Mouse (Mus musculus): ENCODE measurements around the gene Cdkn2d. TPM values are rescaled to one million over a fixed set of nuclear protein-coding genes. Genes with fewer than 3 reads are reported as not detected.
"Not testable (repeated sequence)": the region's sequence is repeated elsewhere in the genome, so short reads cannot be mapped to it uniquely, and the experiment has no call there.

Cdkn2d gene
- polyA plus RNA-seq, 1 experiment = 36.6 TPM

- Histone ChIP-seq H3K36me3 (ENCODE audit: control insufficient read depth) (no peaks in the 10 kb centered on the region), H3K4me1 (ENCODE audit: control insufficient read depth) (peaks cover 46% of the 10 kb centered on the region), H3K4me3 (replicated peaks) (no peak overlapping the region), H3K9me3 (ENCODE audit: control insufficient read depth, low read length) (no peaks in the 10 kb centered on the region), H3K27me3 (ENCODE audit: control insufficient read depth) (peaks cover 24% of the 10 kb centered on the region)
- TF ChIP-seq TAL1 (IDR thresholded peaks at IDR 0.05; ENCODE audit: low read length) = no peak
- TF ChIP-seq GATA1 (IDR thresholded peaks at IDR 0.05; ENCODE audit: low read length) = no peak
Observed at GRCm38 (mm10) chr9:21311695-21312094, 20.5 kb upstream of the Cdkn2d start.

- H3K9me3 ChIP-seq (ENCODE audit: control insufficient read depth, low read length) = no peaks in the 10 kb centered on the region
- H3K4me1 ChIP-seq (ENCODE audit: control insufficient read depth) = peaks cover 28% of the 10 kb centered on the region
- H3K27me3 ChIP-seq (ENCODE audit: control insufficient read depth) = peaks cover 24% of the 10 kb centered on the region
- peak overlapping the region; percentile 37 for H3K4me3 ChIP-seq (replicated peaks)
- no peaks in the 10 kb centered on the region for H3K36me3 ChIP-seq (ENCODE audit: control insufficient read depth)
- TF ChIP-seq GATA1 (IDR thresholded peaks at IDR 0.05; ENCODE audit: low read length) = no peak
Observed at GRCm38 (mm10) chr9:21309150-21309741, 18.0 kb upstream of the Cdkn2d start.

- Histone ChIP-seq H3K4me1 (ENCODE audit: control insufficient read depth) (peaks cover 12% of the 10 kb centered on the region), H3K9me3 (ENCODE audit: control insufficient read depth, low read length) (no peaks in the 10 kb centered on the region), H3K36me3 (ENCODE audit: control insufficient read depth) (no peaks in the 10 kb centered on the region), H3K4me3 (replicated peaks) (no peak overlapping the region), H3K27me3 (ENCODE audit: control insufficient read depth) (peaks cover 5% of the 10 kb centered on the region)
- TF ChIP-seq GATA1 (IDR thresholded peaks at IDR 0.05; ENCODE audit: low read length) (no peak), TAL1 (IDR thresholded peaks at IDR 0.05; ENCODE audit: low read length) (no peak)
Observed at GRCm38 (mm10) chr9:21305065-21305464, 13.9 kb upstream of the Cdkn2d start.

GRCm38 (mm10) chr9:21299014-21299413 lies 7.8 kb upstream of the Cdkn2d start:
- Histone ChIP-seq H3K9me3 (ENCODE audit: control insufficient read depth, low read length) (peaks cover 8% of the 10 kb centered on the region; the same call in 1 of the 2 replicates), H3K27me3 (ENCODE audit: control insufficient read depth) (peaks cover 3% of the 10 kb centered on the region; the same call in 1 of the 2 replicates), H3K4me1 (ENCODE audit: control insufficient read depth) (peaks cover 6% of the 10 kb centered on the region), H3K36me3 (ENCODE audit: control insufficient read depth) (no peaks in the 10 kb centered on the region), H3K4me3 (replicated peaks) (no peak overlapping the region)
- TF ChIP-seq TAL1 (IDR thresholded peaks at IDR 0.05; ENCODE audit: low read length) (no peak), GATA1 (IDR thresholded peaks at IDR 0.05; ENCODE audit: low read length) (no peak)

GRCm38 (mm10) chr9:21292271-21292670 lies 1.1 kb upstream of the Cdkn2d start:
- TF ChIP-seq TAL1 (IDR thresholded peaks at IDR 0.05; ENCODE audit: low read length) (no peak), GATA1 (IDR thresholded peaks at IDR 0.05; ENCODE audit: low read length) (no peak)
- peak overlapping the region; percentile 79 for H3K4me3 ChIP-seq (replicated peaks)

GRCm38 (mm10) chr9:21291868-21292267 lies 661 bp upstream of the Cdkn2d start:
- H3K9me3 ChIP-seq (ENCODE audit: control insufficient read depth, low read length); H3K27me3 ChIP-seq (ENCODE audit: control insufficient read depth): not testable (repeated sequence)
- peaks cover 34% of the 10 kb centered on the region for H3K4me1 ChIP-seq (ENCODE audit: control insufficient read depth)
- peak overlapping the region; percentile 79 for H3K4me3 ChIP-seq (replicated peaks)
- H3K36me3 ChIP-seq (ENCODE audit: control insufficient read depth) = peaks cover 33% of the 10 kb centered on the region

More at GRCm38 (mm10) chr9:21292271-21292670, 1.1 kb upstream of the Cdkn2d start:
- H3K4me1 ChIP-seq (ENCODE audit: control insufficient read depth) = peaks cover 30% of the 10 kb centered on the region
- H3K27me3 ChIP-seq (ENCODE audit: control insufficient read depth) = peaks cover 3% of the 10 kb centered on the region; the same call in 1 of the 2 replicates
- no peaks in the 10 kb centered on the region for H3K9me3 ChIP-seq (ENCODE audit: control insufficient read depth, low read length)
- H3K36me3 ChIP-seq (ENCODE audit: control insufficient read depth) = peaks cover 29% of the 10 kb centered on the region

- peak overlapping the region; percentile 79 for H3K4me3 ChIP-seq (replicated peaks)
- TF ChIP-seq GATA1 (IDR thresholded peaks at IDR 0.05; ENCODE audit: low read length) = no peak
- no peak for TF ChIP-seq TAL1 (IDR thresholded peaks at IDR 0.05; ENCODE audit: low read length)
- H3K36me3 ChIP-seq (ENCODE audit: control insufficient read depth) = peaks cover 45% of the 10 kb centered on the region
- H3K9me3 ChIP-seq (ENCODE audit: control insufficient read depth, low read length) = no peaks in the 10 kb centered on the region
- H3K27me3 ChIP-seq (ENCODE audit: control insufficient read depth) = no peaks in the 10 kb centered on the region
- H3K4me1 ChIP-seq (ENCODE audit: control insufficient read depth) = peaks cover 45% of the 10 kb centered on the region
Observed at GRCm38 (mm10) chr9:21290589-21290988, 618 bp downstream of the Cdkn2d start.

GRCm38 (mm10) chr9:21289337-21289671 lies 1.9 kb downstream of the Cdkn2d start:
- no peak for TF ChIP-seq GATA1 (IDR thresholded peaks at IDR 0.05; ENCODE audit: low read length)
- TF ChIP-seq TAL1 (IDR thresholded peaks at IDR 0.05; ENCODE audit: low read length) = no peak
- Histone ChIP-seq H3K27me3 (ENCODE audit: control insufficient read depth) (no peaks in the 10 kb centered on the region), H3K4me1 (ENCODE audit: control insufficient read depth) (peaks cover 50% of the 10 kb centered on the region), H3K36me3 (ENCODE audit: control insufficient read depth) (peaks cover 57% of the 10 kb centered on the region), H3K9me3 (ENCODE audit: control insufficient read depth, low read length) (no peaks in the 10 kb centered on the region), H3K4me3 (replicated peaks) (peak overlapping the region; percentile 79)

- Histone ChIP-seq H3K9me3 (ENCODE audit: control insufficient read depth, low read length) (no peaks in the 10 kb centered on the region), H3K4me3 (replicated peaks) (peak overlapping the region; percentile 79), H3K4me1 (ENCODE audit: control insufficient read depth) (peaks cover 53% of the 10 kb centered on the region), H3K27me3 (ENCODE audit: control insufficient read depth) (no peaks in the 10 kb centered on the region), H3K36me3 (ENCODE audit: control insufficient read depth) (peaks cover 64% of the 10 kb centered on the region)
- no peak for TF ChIP-seq GATA1 (IDR thresholded peaks at IDR 0.05; ENCODE audit: low read length)
- no peak for TF ChIP-seq TAL1 (IDR thresholded peaks at IDR 0.05; ENCODE audit: low read length)
Observed at GRCm38 (mm10) chr9:21288404-21289336, 2.5 kb downstream of the Cdkn2d start.
